Mouse (Mus musculus) frontal cortex, adult (tissue): Measurements from ENCODE around the gene Kazald1.

Experiments
- ATAC-seq: cut with Nextera tagmentation; 2 replicates; pipeline ENCODE4 v1.9.2; 2017; ENCODE audit warnings: mild to moderate bottlenecking, moderate library complexity, mixed read lengths; ENCODE audit not compliant: low TSS enrichment

The Kazald1 gene

DNA sequence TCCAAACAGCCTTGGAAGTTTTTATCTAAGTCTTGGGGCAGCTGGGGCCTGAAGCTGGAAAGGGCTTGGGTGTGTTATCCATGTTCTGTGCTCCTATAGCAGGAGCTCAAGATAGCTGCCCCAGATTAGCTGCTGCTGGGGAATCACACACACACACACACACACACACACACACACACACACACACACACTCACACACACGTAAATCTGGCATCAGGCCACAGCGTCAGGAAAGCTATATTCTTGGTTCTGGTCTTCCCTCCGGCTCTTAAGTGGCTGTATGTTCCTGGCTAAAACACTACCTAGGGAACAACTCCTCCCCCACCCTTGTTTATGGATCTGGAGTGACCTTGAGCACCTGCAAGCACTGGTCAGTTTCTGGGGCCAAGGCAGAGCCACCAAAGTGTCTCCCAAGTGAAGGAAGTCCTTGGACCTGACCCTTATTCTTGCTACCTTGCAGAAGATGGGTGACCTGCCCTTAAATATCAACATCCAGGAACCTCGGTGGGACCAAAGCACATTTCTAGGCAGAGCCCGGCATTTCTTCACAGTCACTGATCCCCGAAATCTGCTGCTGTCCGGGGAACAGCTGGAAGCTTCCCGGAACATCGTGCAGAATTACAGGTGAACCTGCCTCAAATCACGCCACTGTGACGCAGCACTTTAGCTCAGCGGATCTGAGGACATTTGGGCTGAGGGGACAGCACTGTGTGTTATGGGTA is 26.2 kb upstream of the Kazald1 start:
- ATAC-seq = no peak

DNA sequence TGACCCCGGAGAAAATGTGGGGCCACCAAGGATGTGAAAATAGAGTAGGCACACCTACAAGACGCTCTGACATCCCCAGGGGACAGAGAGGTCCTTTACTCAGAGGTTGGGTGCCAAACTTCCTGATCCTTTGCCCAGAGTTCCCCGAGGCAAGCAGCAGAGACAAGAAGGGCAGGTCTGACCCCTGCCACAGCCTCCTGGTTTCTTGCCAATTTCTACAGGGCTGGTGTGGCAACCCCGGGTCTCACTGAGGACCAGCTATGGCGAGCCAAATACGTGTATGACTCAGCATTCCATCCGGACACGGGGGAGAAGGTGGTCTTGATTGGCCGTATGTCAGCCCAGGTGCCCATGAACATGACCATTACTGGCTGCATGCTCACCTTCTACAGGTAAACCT is 25.5 kb upstream of the Kazald1 start:
- no peak for ATAC-seq

- ATAC-seq = no peak
Observed at GRCm38 (mm10) chr19:45053451-45053850, 21.6 kb upstream of the Kazald1 start.

- ATAC-seq = peak; percentile 33
Observed at GRCm38 (mm10) chr19:45054892-45055690, 19.9 kb upstream of the Kazald1 start.

DNA sequence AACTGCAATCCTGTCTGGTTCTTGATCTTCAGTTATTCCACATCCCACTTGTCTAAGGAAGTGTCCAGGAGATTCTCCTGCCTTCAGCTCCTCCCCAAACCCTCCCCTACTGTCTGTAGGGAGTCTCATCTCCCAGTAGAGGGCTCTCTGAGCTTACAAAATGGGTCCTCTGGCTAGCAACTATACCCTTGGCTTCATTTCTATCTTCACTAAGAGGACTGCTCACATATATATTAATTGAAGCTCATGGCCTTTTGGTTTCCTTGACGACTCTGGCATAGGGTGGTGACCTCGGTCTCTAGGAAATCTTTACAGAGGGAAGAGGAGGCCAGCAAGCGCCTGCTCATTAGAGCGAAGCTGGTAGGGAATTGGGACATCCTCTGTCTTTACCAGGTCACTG is 18.7 kb upstream of the Kazald1 start:
- peak; percentile 45; the same call in 1 of the 2 replicates for ATAC-seq

DNA sequence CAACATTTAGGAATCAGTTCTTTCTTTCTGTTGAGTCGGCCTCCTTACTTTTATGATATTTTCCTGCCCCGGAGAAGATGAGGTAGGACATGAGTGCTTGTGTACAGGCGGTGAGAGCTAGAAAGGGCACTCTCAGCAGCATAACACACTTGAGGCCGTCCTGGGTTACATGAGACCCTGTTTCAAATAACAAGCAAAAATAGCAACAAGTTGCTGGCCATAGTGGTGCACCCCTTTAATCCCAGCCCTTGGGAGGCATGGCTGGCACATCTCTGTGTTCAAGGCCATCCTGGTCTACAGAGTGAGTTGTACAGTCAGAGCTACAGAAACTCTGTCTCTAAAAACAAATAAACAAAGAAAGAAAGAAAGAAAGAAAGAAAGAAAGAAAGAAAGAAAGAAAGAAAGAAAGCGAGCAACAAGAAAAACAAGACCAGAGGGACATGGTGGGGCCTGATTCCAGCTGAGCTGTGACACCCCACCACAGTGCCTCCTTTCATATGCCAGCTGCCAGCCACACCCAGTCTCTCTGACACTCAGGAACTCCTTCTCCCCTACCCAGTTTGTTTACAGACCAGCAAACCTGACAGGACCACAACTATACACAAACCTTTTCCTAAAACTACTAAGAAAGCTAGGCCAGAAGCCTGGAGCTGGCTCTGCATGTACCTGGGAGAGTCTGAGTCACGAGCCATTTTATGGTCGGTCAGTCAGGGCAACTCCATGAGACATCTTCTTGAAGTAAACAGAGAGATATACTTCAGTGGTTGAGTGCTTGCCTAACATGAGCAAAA is 17.9 kb upstream of the Kazald1 start:
- ATAC-seq = no peak

GRCm38 (mm10) chr19:45057724-45058112 is 17.3 kb upstream of the Kazald1 start:
- no peak for ATAC-seq

DNA sequence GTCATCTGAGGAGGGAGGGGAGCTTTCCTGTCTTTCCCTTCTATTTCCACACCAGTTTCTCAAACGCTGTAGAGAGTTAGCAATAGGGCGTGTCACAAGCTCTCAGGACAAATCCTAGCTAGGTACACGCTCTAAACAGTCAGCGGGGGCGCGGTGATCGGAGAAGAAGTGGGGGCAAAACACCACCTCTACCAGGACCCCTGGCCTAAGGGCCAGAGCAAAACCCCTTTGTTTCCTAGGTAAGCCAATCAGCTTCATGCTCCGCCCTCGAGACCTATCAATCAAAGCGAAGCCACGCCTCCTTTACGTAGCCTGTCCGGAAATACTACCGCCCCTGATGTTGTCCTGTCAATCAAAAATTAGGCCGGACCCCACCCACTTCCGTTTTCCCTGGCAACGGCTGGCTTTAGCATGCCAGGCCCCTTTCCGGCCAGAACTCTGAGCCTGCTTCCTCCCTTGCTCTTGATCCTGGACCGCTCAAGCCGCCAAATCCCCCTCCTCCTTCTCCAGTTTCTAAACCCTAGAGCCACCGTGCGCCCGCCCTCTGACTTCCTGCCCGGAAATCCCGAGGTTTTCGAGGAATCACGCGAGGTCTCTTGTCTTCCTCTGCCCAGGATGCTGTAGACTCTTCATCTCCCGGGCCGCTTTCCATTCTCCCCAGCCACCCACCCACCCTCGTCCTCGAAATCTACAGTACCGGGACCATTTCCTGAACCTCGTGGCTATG is 16.8 kb upstream of the Kazald1 start:
- ATAC-seq = peak; percentile 69

GRCm38 (mm10) chr19:45058841-45059240 is 16.2 kb upstream of the Kazald1 start:
- no peak for ATAC-seq

- peak; percentile 83 for ATAC-seq
Observed at GRCm38 (mm10) chr19:45063565-45064292, 11.3 kb upstream of the Kazald1 start.

DNA sequence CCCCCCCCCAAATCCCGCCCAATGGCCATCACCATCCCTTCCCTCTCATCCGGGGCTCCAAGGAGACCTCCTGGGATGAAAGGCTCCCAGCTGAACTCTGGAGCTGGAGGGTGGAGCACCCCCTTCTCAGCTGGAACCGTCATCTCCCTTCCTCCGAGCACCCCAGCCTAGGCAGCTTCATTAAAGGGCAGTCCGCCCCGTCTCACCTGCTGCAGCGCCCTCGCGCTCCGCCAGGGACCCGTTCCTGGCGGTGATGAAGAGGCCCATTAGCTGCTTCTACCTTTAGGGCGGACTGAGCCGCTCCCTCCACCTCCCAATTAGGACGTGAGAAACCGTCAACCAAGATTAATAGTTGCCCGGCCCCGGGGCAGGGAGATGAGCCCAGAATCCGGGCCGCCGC is 9.8 kb upstream of the Kazald1 start:
- no peak for ATAC-seq

- no peak for ATAC-seq
Observed at GRCm38 (mm10) chr19:45067170-45067569, 7.9 kb upstream of the Kazald1 start.

DNA sequence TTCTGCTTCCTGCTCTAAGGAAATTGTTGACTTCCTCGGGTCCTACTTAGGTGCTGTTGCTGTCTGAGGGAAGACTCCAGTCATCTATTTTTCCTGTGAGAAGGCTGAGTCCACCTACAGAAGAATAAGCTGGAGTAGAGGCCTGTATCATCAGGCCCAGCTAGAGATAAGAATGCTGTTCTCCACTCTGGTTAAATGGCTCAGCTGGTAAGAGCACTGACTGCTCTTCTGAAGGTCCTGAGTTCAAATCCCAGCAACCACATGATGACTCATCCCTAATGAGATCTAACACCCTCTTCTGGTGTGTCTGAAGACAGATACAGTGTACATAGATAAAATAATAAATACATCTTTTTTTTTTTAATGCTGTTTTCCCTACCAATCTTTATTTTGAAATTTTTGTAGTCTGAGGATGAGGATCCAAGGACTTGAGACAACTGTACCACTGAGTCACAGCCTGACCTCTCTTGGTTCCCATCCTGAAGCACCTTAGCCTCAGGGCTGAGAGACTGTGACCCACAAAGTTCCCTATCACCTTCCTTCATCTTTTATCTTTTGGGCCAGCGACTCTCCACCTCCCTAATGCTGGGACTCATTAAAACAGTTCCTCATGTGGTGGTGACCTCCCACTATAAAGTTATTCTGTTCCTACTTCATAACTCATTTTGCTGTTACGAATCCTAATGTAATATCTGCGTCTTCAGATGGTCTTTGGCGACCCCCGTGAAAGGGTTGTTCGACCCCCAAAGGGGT is 7.1 kb upstream of the Kazald1 start:
- no peak for ATAC-seq

DNA sequence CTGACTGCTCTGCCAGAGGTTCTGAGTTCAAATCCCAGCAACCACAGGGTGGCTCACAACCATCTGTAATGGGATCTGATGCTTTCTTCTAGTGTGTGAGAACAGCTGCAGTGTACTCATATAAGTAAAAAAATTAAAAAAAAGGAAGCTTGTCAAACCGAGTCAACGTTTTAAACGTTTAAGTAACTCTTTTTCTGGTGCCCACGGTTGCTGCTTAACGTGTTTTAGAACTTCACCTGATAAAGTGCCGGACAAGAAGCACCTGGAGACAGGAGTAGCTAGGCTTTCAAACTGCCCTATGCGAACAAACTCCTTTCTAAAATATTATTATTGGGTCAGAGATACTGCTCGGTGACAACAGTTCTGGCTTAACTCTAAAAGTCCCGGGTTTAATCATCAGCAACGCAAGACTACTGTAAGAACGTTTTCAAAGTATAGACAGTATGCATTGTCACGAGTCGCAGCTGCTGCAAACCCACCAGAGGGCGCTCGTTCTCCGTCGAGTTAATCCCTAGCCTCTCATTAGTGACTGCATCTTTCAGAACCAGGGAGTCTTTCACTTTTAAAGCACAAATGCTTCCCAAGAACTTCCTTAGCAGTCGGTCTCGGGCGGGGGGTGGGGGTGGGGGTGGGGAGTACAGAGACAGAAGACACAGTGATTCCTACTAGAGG is 1.0 kb upstream of the Kazald1 start:
- ATAC-seq = no peak

DNA sequence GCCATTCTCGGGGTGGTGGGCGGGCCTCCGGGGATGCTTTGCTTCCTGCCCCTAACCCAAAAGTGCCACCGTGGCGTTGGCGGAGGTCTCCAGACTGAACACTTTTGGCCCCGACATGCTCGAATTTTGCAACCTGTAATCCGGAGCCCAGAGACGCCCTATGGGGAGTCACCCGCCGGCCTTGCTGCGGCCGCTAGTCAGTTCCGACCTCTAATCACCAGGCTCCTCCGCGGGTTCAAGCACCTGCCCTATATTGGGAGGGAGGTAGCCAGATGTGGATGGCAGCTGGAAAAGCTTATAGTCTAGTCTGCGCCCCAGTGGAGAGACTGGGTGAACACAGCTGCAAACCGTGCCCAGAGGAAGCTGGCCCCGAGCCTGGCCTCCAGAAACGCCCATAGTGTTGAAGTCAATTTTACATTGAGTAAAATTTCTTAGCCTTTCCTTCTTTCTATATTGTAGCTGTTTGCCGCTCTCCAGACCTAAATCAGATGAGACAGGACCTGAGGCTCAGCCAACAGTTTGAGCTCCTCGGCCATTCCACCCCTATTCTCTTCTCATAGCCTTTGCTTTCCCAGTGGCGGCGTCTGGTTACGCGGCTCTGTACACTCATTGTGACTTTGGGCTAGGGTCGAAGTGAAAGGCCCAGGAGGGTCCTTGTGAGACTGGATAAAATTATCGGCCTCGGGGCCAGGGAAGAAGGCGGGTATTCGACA is 438 bp downstream of the Kazald1 start:
- ATAC-seq = peak; percentile 9; the same call in 1 of the 2 replicates

GRCm38 (mm10) chr19:45076036-45076575 is 1.1 kb downstream of the Kazald1 start:
- no peak for ATAC-seq

GRCm38 (mm10) chr19:45076586-45077510 is 1.8 kb downstream of the Kazald1 start:
- 0 out of 2 replicates have a peak, but pooled peaks have one; percentile 12 for ATAC-seq
